Mouse (Mus musculus) liver, postnatal 0 days (tissue): ENCODE data around the gene Fam98c.

Experiments used
- CTCF ChIP-seq: sonication (generic); IDR thresholded peaks from 2 replicates; pipeline ENCODE4 v1.5.1; 2016; ENCODE audit warnings: antibody characterized with exemption, low read depth
- EP300 ChIP-seq: IDR thresholded peaks from 2 replicates; pipeline ENCODE4 v1.6.1; 2016; ENCODE audit warnings: antibody characterized with exemption, low read depth, mild to moderate bottlenecking

GRCm38 (mm10) chr7:29144006-29144405, 12.0 kb downstream of the Fam98c start:
- TF ChIP-seq EP300 (no peak), CTCF (no peak)
